Mouse (Mus musculus): ENCODE results near the gene Gm10961. TPM values are rescaled to one million over a fixed set of nuclear protein-coding genes. Genes with fewer than 3 reads are reported as not detected.
"Not testable (repeated sequence)": the region's sequence is repeated elsewhere in the genome, so short reads cannot be mapped to it uniquely, and the experiment has no call there.

Gene Gm10961
- polyA plus RNA-seq, 1 experiment from 2014 or later: not detected

DNA sequence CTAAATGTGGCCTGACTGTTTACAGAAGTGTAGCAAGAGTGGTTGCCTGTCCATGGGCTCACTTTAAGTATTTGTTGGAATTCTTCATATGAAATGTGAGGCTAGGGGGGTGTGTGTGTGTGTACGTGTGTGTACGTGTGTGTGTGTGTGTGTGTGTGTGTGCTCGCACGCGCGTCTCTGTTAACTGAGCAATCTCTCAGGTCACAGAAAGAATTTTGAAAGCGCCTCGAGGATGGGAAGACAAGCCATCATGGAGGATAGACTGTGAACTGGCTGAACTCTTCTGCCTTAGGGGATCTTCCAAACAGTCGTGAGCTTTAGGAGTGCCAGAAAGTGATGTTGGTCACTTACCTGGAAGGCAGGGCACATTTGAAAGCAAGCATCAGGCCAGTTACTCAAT lies 2.8 kb downstream of the Gm10961 start:
- no peaks in the 10 kb centered on the region for H3K4me1 ChIP-seq (replicated peaks; ENCODE audit: control insufficient read depth, insufficient read depth, low read length)
- no peak overlapping the region for H3K27ac ChIP-seq (ENCODE audit: low read depth, low read length)
- no peak overlapping the region for H3K4me3 ChIP-seq (ENCODE audit: low read depth, low read length)
- no peaks in the 10 kb centered on the region for H3K36me3 ChIP-seq (ENCODE audit: control insufficient read depth, insufficient read depth, low read length)
- no peaks in the 10 kb centered on the region for H3K27me3 ChIP-seq (ENCODE audit: control insufficient read depth, insufficient read depth, low read length)
- 94% methylated on average over 9 of the region's 9 CpGs for WGBS
- no peak overlapping the region for H3K9ac ChIP-seq (ENCODE audit: low read length)
- no peak for ATAC-seq (replicated peaks; ENCODE audit: low FRiP score)
- H3K9me3 ChIP-seq (ENCODE audit: control insufficient read depth, low read length): no peaks in the 10 kb centered on the region
- no peak overlapping the region for H3K4me2 ChIP-seq (ENCODE audit: low read depth, low read length, severe bottlenecking)
- DNase-seq (ENCODE audit: low spot score): no peak

- no peak for DNase-seq (ENCODE audit: low spot score)
- Histone ChIP-seq H3K27me3 (ENCODE audit: control insufficient read depth, insufficient read depth, low read length) (no peaks in the 10 kb centered on the region), H3K9me3 (ENCODE audit: control insufficient read depth, low read length) (no peaks in the 10 kb centered on the region), H3K9ac (ENCODE audit: low read length) (no peak overlapping the region), H3K4me1 (replicated peaks; ENCODE audit: control insufficient read depth, insufficient read depth, low read length) (no peaks in the 10 kb centered on the region), H3K4me3 (ENCODE audit: low read depth, low read length) (no peak overlapping the region), H3K27ac (ENCODE audit: low read depth, low read length) (no peak overlapping the region), H3K4me2 (ENCODE audit: low read depth, low read length, severe bottlenecking) (no peak overlapping the region), H3K36me3 (ENCODE audit: control insufficient read depth, insufficient read depth, low read length) (no peaks in the 10 kb centered on the region)
- no peak for ATAC-seq (replicated peaks; ENCODE audit: low FRiP score)
- 68% methylated on average over 8 of the region's 8 CpGs for WGBS
These were observed 4.7 kb downstream of the Gm10961 start for GRCm38 (mm10) chr3:107635836-107636235.

- no peaks in the 10 kb centered on the region for H3K36me3 ChIP-seq (ENCODE audit: control insufficient read depth, insufficient read depth, low read length)
- WGBS: 77% methylated on average over 3 of the region's 3 CpGs
- H3K4me3 ChIP-seq (ENCODE audit: low read depth, low read length): no peak overlapping the region
- no peak overlapping the region for H3K27ac ChIP-seq (ENCODE audit: low read depth, low read length)
- ATAC-seq (replicated peaks; ENCODE audit: low FRiP score) (no peak), DNase-seq (ENCODE audit: low spot score) (no peak)
- H3K4me2 ChIP-seq (ENCODE audit: low read depth, low read length, severe bottlenecking): no peak overlapping the region
- no peaks in the 10 kb centered on the region for H3K4me1 ChIP-seq (replicated peaks; ENCODE audit: control insufficient read depth, insufficient read depth, low read length)
- no peak overlapping the region for H3K9ac ChIP-seq (ENCODE audit: low read length)
- no peaks in the 10 kb centered on the region for H3K27me3 ChIP-seq (ENCODE audit: control insufficient read depth, insufficient read depth, low read length)
- H3K9me3 ChIP-seq (ENCODE audit: control insufficient read depth, low read length): no peaks in the 10 kb centered on the region
These were observed 5.1 kb downstream of the Gm10961 start for GRCm38 (mm10) chr3:107636236-107636635.

- no peak overlapping the region for H3K4me2 ChIP-seq (ENCODE audit: low read depth, low read length, severe bottlenecking)
- DNase-seq (ENCODE audit: low spot score): no peak
- ATAC-seq (replicated peaks; ENCODE audit: low FRiP score): no peak
- no peak overlapping the region for H3K9ac ChIP-seq (ENCODE audit: low read length)
- WGBS: 66% methylated on average over 5 of the region's 5 CpGs
- H3K27ac ChIP-seq (ENCODE audit: low read depth, low read length): no peak overlapping the region
- H3K27me3 ChIP-seq (ENCODE audit: control insufficient read depth, insufficient read depth, low read length): no peaks in the 10 kb centered on the region
- H3K4me1 ChIP-seq (replicated peaks; ENCODE audit: control insufficient read depth, insufficient read depth, low read length): no peaks in the 10 kb centered on the region
- H3K9me3 ChIP-seq (ENCODE audit: control insufficient read depth, low read length): no peaks in the 10 kb centered on the region
- H3K36me3 ChIP-seq (ENCODE audit: control insufficient read depth, insufficient read depth, low read length): no peaks in the 10 kb centered on the region
- no peak overlapping the region for H3K4me3 ChIP-seq (ENCODE audit: low read depth, low read length)
These were observed 6.6 kb downstream of the Gm10961 start for GRCm38 (mm10) chr3:107637606-107638172.

- no peak overlapping the region for H3K9ac ChIP-seq (ENCODE audit: low read length)
- WGBS: 92% methylated on average over 3 of the region's 3 CpGs
- DNase-seq (ENCODE audit: low spot score): no peak
- no peaks in the 10 kb centered on the region for H3K36me3 ChIP-seq (ENCODE audit: control insufficient read depth, insufficient read depth, low read length)
- no peaks in the 10 kb centered on the region for H3K27me3 ChIP-seq (ENCODE audit: control insufficient read depth, insufficient read depth, low read length)
- H3K4me1 ChIP-seq (replicated peaks; ENCODE audit: control insufficient read depth, insufficient read depth, low read length): no peaks in the 10 kb centered on the region
- ATAC-seq (replicated peaks; ENCODE audit: low FRiP score): no peak
- no peak overlapping the region for H3K4me3 ChIP-seq (ENCODE audit: low read depth, low read length)
- H3K4me2 ChIP-seq (ENCODE audit: low read depth, low read length, severe bottlenecking): no peak overlapping the region
- H3K9me3 ChIP-seq (ENCODE audit: control insufficient read depth, low read length): no peaks in the 10 kb centered on the region
- H3K27ac ChIP-seq (ENCODE audit: low read depth, low read length): no peak overlapping the region
These were observed 15.8 kb downstream of the Gm10961 start for GRCm38 (mm10) chr3:107646947-107647346.

DNA sequence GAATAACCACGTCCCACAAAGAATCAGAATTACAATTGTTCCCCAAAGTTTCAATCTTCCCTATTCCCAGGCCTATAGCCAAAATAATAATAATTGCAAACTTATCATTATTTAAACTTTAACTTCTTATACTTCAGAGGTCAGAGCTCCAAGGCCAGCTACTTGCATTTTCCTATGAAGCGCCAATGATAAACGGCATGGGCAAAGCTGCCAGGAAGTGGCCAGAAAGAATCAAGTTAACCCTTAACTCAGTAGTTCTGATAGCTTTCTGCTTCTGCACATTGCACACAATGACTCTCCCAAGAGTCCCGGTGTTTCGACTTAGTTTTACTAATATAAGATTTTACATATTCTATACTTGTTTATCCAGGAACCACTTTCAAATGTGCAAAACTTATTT lies 19.2 kb downstream of the Gm10961 start:
- not testable (repeated sequence) for H3K4me3 ChIP-seq (ENCODE audit: low read depth, low read length); H3K9ac ChIP-seq (ENCODE audit: low read length); H3K27ac ChIP-seq (ENCODE audit: low read depth, low read length); DNase-seq (ENCODE audit: low spot score); H3K36me3 ChIP-seq (ENCODE audit: control insufficient read depth, insufficient read depth, low read length); H3K4me2 ChIP-seq (ENCODE audit: low read depth, low read length, severe bottlenecking); H3K4me1 ChIP-seq (replicated peaks; ENCODE audit: control insufficient read depth, insufficient read depth, low read length); ATAC-seq (replicated peaks; ENCODE audit: low FRiP score); H3K27me3 ChIP-seq (ENCODE audit: control insufficient read depth, insufficient read depth, low read length); H3K9me3 ChIP-seq (ENCODE audit: control insufficient read depth, low read length)
- 86% methylated on average over 5 of the region's 5 CpGs for WGBS

- Histone ChIP-seq H3K27ac (ENCODE audit: low read depth, low read length) (no peak overlapping the region), H3K36me3 (ENCODE audit: control insufficient read depth, insufficient read depth, low read length) (no peaks in the 10 kb centered on the region), H3K4me3 (ENCODE audit: low read depth, low read length) (no peak overlapping the region), H3K4me2 (ENCODE audit: low read depth, low read length, severe bottlenecking) (no peak overlapping the region), H3K9me3 (ENCODE audit: control insufficient read depth, low read length) (no peaks in the 10 kb centered on the region), H3K4me1 (replicated peaks; ENCODE audit: control insufficient read depth, insufficient read depth, low read length) (no peaks in the 10 kb centered on the region), H3K27me3 (ENCODE audit: control insufficient read depth, insufficient read depth, low read length) (no peaks in the 10 kb centered on the region), H3K9ac (ENCODE audit: low read length) (no peak overlapping the region)
- 93% methylated on average over 3 of the region's 3 CpGs for WGBS
- no peak for DNase-seq (ENCODE audit: low spot score)
- ATAC-seq (replicated peaks; ENCODE audit: low FRiP score): no peak
These were observed 21.8 kb downstream of the Gm10961 start for GRCm38 (mm10) chr3:107652968-107653367.

DNA sequence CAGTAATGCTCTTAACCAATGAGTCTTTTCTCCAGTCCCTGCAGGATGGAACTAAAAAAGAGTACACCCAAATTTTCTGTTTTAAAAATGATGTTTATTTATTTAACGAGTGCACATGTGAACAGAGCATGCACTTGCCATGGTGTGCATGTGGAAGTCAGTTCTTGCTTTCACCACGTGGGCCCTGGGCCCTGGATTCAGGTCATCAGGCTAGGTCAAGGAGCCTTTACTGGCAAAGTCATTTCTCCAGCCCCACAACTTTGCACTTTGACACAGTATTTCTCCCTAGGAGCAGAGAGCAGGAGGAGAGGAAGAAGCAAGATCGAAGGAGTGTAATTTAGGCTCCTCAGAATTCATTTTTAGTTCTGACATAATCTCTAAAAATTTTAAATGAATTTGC lies 23.7 kb downstream of the Gm10961 start:
- WGBS: 86% methylated on average over 3 of the region's 3 CpGs
- no peak overlapping the region for H3K27ac ChIP-seq (ENCODE audit: low read depth, low read length)

GRCm38 (mm10) chr3:107655491-107655890 lies 24.4 kb downstream of the Gm10961 start:
- no peak overlapping the region for H3K4me3 ChIP-seq (ENCODE audit: low read depth, low read length)
- H3K4me1 ChIP-seq (replicated peaks; ENCODE audit: control insufficient read depth, insufficient read depth, low read length): no peaks in the 10 kb centered on the region
- WGBS: 89% methylated on average over 3 of the region's 3 CpGs
- DNase-seq (ENCODE audit: low spot score): no peak
- H3K9ac ChIP-seq (ENCODE audit: low read length): no peak overlapping the region
- ATAC-seq (replicated peaks; ENCODE audit: low FRiP score): no peak
- no peaks in the 10 kb centered on the region for H3K9me3 ChIP-seq (ENCODE audit: control insufficient read depth, low read length)
- no peak overlapping the region for H3K27ac ChIP-seq (ENCODE audit: low read depth, low read length)
- H3K27me3 ChIP-seq (ENCODE audit: control insufficient read depth, insufficient read depth, low read length): no peaks in the 10 kb centered on the region
- peaks cover 3% of the 10 kb centered on the region; the same call in 1 of the 2 replicates for H3K36me3 ChIP-seq (ENCODE audit: control insufficient read depth, insufficient read depth, low read length)
- no peak overlapping the region for H3K4me2 ChIP-seq (ENCODE audit: low read depth, low read length, severe bottlenecking)

More for the DNA sequence above, 23.7 kb downstream of the Gm10961 start:
- no peak overlapping the region for H3K4me3 ChIP-seq (ENCODE audit: low read depth, low read length)
- H3K27me3 ChIP-seq (ENCODE audit: control insufficient read depth, insufficient read depth, low read length): no peaks in the 10 kb centered on the region
- ATAC-seq (replicated peaks; ENCODE audit: low FRiP score) (no peak), DNase-seq (ENCODE audit: low spot score) (no peak)
- no peak overlapping the region for H3K4me2 ChIP-seq (ENCODE audit: low read depth, low read length, severe bottlenecking)
- no peaks in the 10 kb centered on the region for H3K36me3 ChIP-seq (ENCODE audit: control insufficient read depth, insufficient read depth, low read length)
- no peaks in the 10 kb centered on the region for H3K9me3 ChIP-seq (ENCODE audit: control insufficient read depth, low read length)
- no peaks in the 10 kb centered on the region for H3K4me1 ChIP-seq (replicated peaks; ENCODE audit: control insufficient read depth, insufficient read depth, low read length)
- H3K9ac ChIP-seq (ENCODE audit: low read length): no peak overlapping the region
